Mouse (Mus musculus) lung, postnatal 0 days (tissue): ENCODE results near the gene Plekhf1.

Experiments
- CTCF ChIP-seq: IDR thresholded peaks from 2 replicates; pipeline ENCODE4 v1.5.1; 2016; ENCODE audit warnings: antibody characterized with exemption, mild to moderate bottlenecking
- EP300 ChIP-seq: IDR thresholded peaks from 2 replicates; pipeline ENCODE4 v1.6.1; 2016; ENCODE audit warnings: antibody characterized with exemption, mild to moderate bottlenecking, control low read depth

DNA sequence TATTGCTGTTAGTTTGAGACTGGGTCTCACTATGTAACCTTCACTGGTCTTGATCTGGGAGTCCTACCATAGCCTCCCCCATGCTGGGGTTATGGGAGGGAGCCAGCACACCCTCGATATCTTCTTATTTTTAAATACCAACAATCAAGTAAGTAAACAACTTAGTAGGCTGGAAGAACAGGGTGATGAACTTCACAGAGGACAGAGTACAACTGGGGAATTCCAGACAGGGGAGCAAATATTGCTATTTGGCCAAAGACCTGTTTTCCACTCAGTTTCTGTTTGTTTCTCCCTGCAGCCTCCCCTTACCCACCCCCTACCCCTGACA lies 43.4 kb downstream of the Plekhf1 start:
- TF ChIP-seq CTCF = no peak
- TF ChIP-seq EP300 = no peak
